Comparison of ENCODE assay signal across 9 mouse cellular contexts in genomic region chr9:96751821-96752602, GRCm38 (mm10). TPM values are rescaled to one million over a fixed set of nuclear protein-coding genes. Genes with fewer than 3 reads are reported as not detected.
DNase-seq lines count a peak whose midpoint lies in the region; ATAC-seq and TF ChIP-seq lines count a peak whose summit lies in the region.
"Had no signal": no experiment of that assay in that cellular context is flagged by ENCODE, and none has a peak within 500 bp of the region (broad histone marks: within the 10 kb centered on the region; RNA-seq: fewer than 3 reads in every experiment).

No protein-coding gene starts in this region.

- intact Hi-C loops in heart, adult 2 months (cut with DNase I): loop anchor here (1.0 kb wide), 1 partner anchor 31 kb away; no protein-coding TSS in a partner anchor

- H3K9me3 ChIP-seq in embryonic facial prominence, embryonic 13.5 days: no peaks in the 10 kb centered on the region
- no peaks in the 10 kb centered on the region for H3K9me3 ChIP-seq in midbrain, embryonic 15.5 days

- no peak for TF ChIP-seq POLR2A in heart, adult 2 months (IDR thresholded peaks at IDR 0.05; ENCODE audit: insufficient read depth, low read depth, low read length)
- no peak for TF ChIP-seq POLR2A in lung, adult 2 months (IDR thresholded peaks at IDR 0.05; ENCODE audit: borderline replicate concordance, extremely low read depth, low read depth, low read length)
- no peak for TF ChIP-seq POLR2A in myocyte (IDR thresholded peaks at IDR 0.05; ENCODE audit: insufficient read length, low read depth)

- H3K27me3 ChIP-seq in heart, adult 2 months (ENCODE audit: control insufficient read depth, insufficient read depth, low read length): no peaks in the 10 kb centered on the region
- no peaks in the 10 kb centered on the region for H3K27me3 ChIP-seq in embryonic facial prominence, embryonic 13.5 days
- no peaks in the 10 kb centered on the region for H3K27me3 ChIP-seq in myocyte (ENCODE audit: control insufficient read depth, insufficient read depth, insufficient read length)
- no peaks in the 10 kb centered on the region for H3K27me3 ChIP-seq in midbrain, embryonic 15.5 days (replicated peaks)

- no peaks in the 10 kb centered on the region for H3K36me3 ChIP-seq in heart, adult 2 months (ENCODE audit: control insufficient read depth, insufficient read depth, low read length)
- H3K36me3 ChIP-seq in embryonic facial prominence, embryonic 13.5 days: no peaks in the 10 kb centered on the region
- peaks cover 31% of the 10 kb centered on the region for H3K36me3 ChIP-seq in myocyte (ENCODE audit: control insufficient read depth, insufficient read depth)
- H3K36me3 ChIP-seq in midbrain, embryonic 15.5 days (replicated peaks): no peaks in the 10 kb centered on the region

- no peak for TF ChIP-seq CTCF in heart, adult 2 months (IDR thresholded peaks at IDR 0.05)
- no peak for TF ChIP-seq CTCF in lung, adult 2 months (IDR thresholded peaks at IDR 0.05; ENCODE audit: insufficient read depth, low read length)

- peak overlapping the region; percentile 33 for H3K4me3 ChIP-seq in heart, adult 2 months
- H3K4me3 ChIP-seq in lung, adult 2 months (replicated peaks; ENCODE audit: extremely low read depth, low read depth, low read length): peak overlapping the region; percentile 36
- no peak overlapping the region for H3K4me3 ChIP-seq in embryonic facial prominence, embryonic 13.5 days
- peak overlapping the region; percentile 60 for H3K4me3 ChIP-seq in myocyte
- H3K4me3 ChIP-seq in midbrain, embryonic 15.5 days: no peak overlapping the region

- H3K79me2 ChIP-seq in heart, adult 2 months (replicated peaks; ENCODE audit: control insufficient read depth, insufficient read depth, low read length): no peaks in the 10 kb centered on the region
- peaks cover 25% of the 10 kb centered on the region for H3K79me2 ChIP-seq in myocyte (ENCODE audit: control insufficient read depth, insufficient read depth)

- no peak overlapping the region for H3K4me2 ChIP-seq in embryonic facial prominence, embryonic 13.5 days
- H3K4me2 ChIP-seq in myocyte (ENCODE audit: low read depth): peak overlapping the region; percentile 78
- H3K4me2 ChIP-seq in midbrain, embryonic 15.5 days: no peak overlapping the region

- TF ChIP-seq EP300 in heart, adult 2 months (IDR thresholded peaks at IDR 0.05; ENCODE audit: insufficient read depth, low read depth, low read length): no peak

- DNase-seq in heart, adult 2 months: peak in 1 of 2 experiments; percentile 56
- DNase-seq in heart, adult 9 months (ENCODE audit: low spot score in 2 of 2): no peak
- peak; percentile 18 for DNase-seq in lung, adult 2 months
- DNase-seq in lung, postnatal 25 days (ENCODE audit: low spot score): no peak
- no peak for DNase-seq in embryo, embryonic 10 days (ENCODE audit: low spot score)

- peak overlapping the region; percentile 50 for H3K9ac ChIP-seq in heart, adult 2 months (ENCODE audit: low read depth, low read length)
- 0 out of 2 replicates have a peak overlapping the region, but pooled peaks have one; percentile 52 for H3K9ac ChIP-seq in embryonic facial prominence, embryonic 13.5 days
- no peak overlapping the region for H3K9ac ChIP-seq in midbrain, embryonic 15.5 days

- no peak for ATAC-seq in embryonic facial prominence, embryonic 13.5 days (ENCODE audit: insufficient number of reproducible peaks, insufficient read depth, low FRiP score, low TSS enrichment, low read depth)
- ATAC-seq in midbrain, embryonic 15.5 days (replicated peaks): no peak

- WGBS in heart, adult 2 months: 68% methylated on average over 15 of the region's 15 CpGs
- 72% methylated on average over 15 of the region's 15 CpGs for whole genome bisulfite sequencing in lung, adult 2 months
- WGBS in embryonic facial prominence, embryonic 13.5 days: 87% methylated on average over 15 of the region's 15 CpGs
- 88% methylated on average over 15 of the region's 15 CpGs for WGBS in midbrain, embryonic 15.5 days

- H3K27ac ChIP-seq in heart, adult 2 months: peak overlapping the region; percentile 87
- H3K27ac ChIP-seq in embryonic facial prominence, embryonic 13.5 days: no peak overlapping the region
- no peak overlapping the region for H3K27ac ChIP-seq in midbrain, embryonic 15.5 days
- H3K27ac ChIP-seq: macrophage had no signal

- peak overlapping the region; percentile 3 for H3ac ChIP-seq in myocyte (ENCODE audit: control insufficient read depth, insufficient read length)

- peaks cover 7% of the 10 kb centered on the region for H3K4me1 ChIP-seq in heart, adult 2 months (ENCODE audit: control insufficient read depth, insufficient read depth, low read length)
- H3K4me1 ChIP-seq in lung, adult 2 months (ENCODE audit: control insufficient read depth, insufficient read depth, low read length): peaks cover 5% of the 10 kb centered on the region
- peaks cover 6% of the 10 kb centered on the region; the same call in 1 of the 2 replicates for H3K4me1 ChIP-seq in embryonic facial prominence, embryonic 13.5 days
- no peaks in the 10 kb centered on the region for H3K4me1 ChIP-seq in midbrain, embryonic 15.5 days

TF ChIP-seq in myocyte, 11 proteins besides CTCF, POLR2A, EP300 and RAD21:
- no peak for TF ChIP-seq CEBPB (IDR thresholded peaks at IDR 0.05; ENCODE audit: insufficient read depth, poor library complexity, severe bottlenecking)
- TF ChIP-seq REST (IDR thresholded peaks at IDR 0.05; ENCODE audit: insufficient read depth, insufficient read length): no peak
- TF ChIP-seq MYOD1 (IDR thresholded peaks at IDR 0.05; ENCODE audit: control insufficient read depth in 1 of 3, insufficient read length in 2 of 3, low read depth in 2 of 3): no peak
- TF ChIP-seq MAX (IDR thresholded peaks at IDR 0.05; ENCODE audit: low read depth): no peak
- TF ChIP-seq SRF (IDR thresholded peaks at IDR 0.05; ENCODE audit: control insufficient read depth, insufficient read length, low read depth): no peak
- no peak for TF ChIP-seq E2F4 (IDR thresholded peaks at IDR 0.05; ENCODE audit: insufficient read depth)
- TF ChIP-seq TCF12 (IDR thresholded peaks at IDR 0.05; ENCODE audit: insufficient read depth, poor library complexity, severe bottlenecking): no peak
- TF ChIP-seq MYOG (IDR thresholded peaks at IDR 0.05; ENCODE audit: control insufficient read depth in 1 of 3, insufficient read depth in 1 of 3, insufficient read length in 2 of 3, low read depth in 2 of 3): no peak
- TF ChIP-seq TCF3 (IDR thresholded peaks at IDR 0.05; ENCODE audit: insufficient read length, low read depth): no peak
- TF ChIP-seq POLR2AphosphoS2 (IDR thresholded peaks at IDR 0.05; ENCODE audit: insufficient read length, low read depth): no peak
- no peak for TF ChIP-seq USF1 (IDR thresholded peaks at IDR 0.05; ENCODE audit: low read depth)

RNA-seq across cellular contexts. Expression of gene Zbtb38, which starts 0.6 kb away (rescaled TPM):
- total RNA-seq in heart, adult 2 months (2021): 10 to 100 TPM; 42.3 to 43.5 TPM
- polyA plus RNA-seq in heart, adult 2 months (2012; rRNA removed): 9.0 and 16.0 TPM in 2 replicates
- polyA plus RNA-seq in lung, adult 2 months (2012; rRNA removed): 15.0 and 16.1 TPM in 2 replicates
- polyA plus RNA-seq in embryonic facial prominence, embryonic 13.5 days (2015; fragmentation: Nextera tagmentation; extraction: Ambion mirVana): 14.6 and 16.2 TPM in 2 replicates
- 9.1 TPM for polyA plus RNA-seq in myocyte (2012; fragmentation: generic; extraction: Trizol)
- 57.2 and 59.2 TPM in 2 replicates for polyA plus RNA-seq in midbrain, embryonic 15.5 days (2015; fragmentation: Nextera tagmentation; extraction: Ambion mirVana)

Comparison
In these comparisons a context has a peak if more than half of its experiments do, and no peak if none do; other contexts are left out.
1. H3K4me3 ChIP-seq: peak in heart, adult 2 months (single experiment), lung, adult 2 months (single experiment) and myocyte (single experiment); none in embryonic facial prominence, embryonic 13.5 days (single experiment) and midbrain, embryonic 15.5 days (single experiment).